Mouse (Mus musculus) c-Kit-negative CD71-positive TER-119-positive erythroid progenitor cells, embryonic 14.5 days (primary cell): ENCODE data around the gene Siva1.

Source experiments
- DNase-seq: peaks from one replicate; pipeline ENCODE4 v3.0.0-alpha.2; 2013; ENCODE audit warnings: low read depth, low spot score

The Siva1 gene

GRCm38 (mm10) chr12:112623742-112624141, 20.7 kb upstream of the Siva1 start:
- DNase-seq: no peak

GRCm38 (mm10) chr12:112625700-112626099, 18.8 kb upstream of the Siva1 start:
- no peak for DNase-seq

GRCm38 (mm10) chr12:112626455-112626854, 18.0 kb upstream of the Siva1 start:
- no peak for DNase-seq

GRCm38 (mm10) chr12:112627097-112627881, 17.2 kb upstream of the Siva1 start:
- DNase-seq: no peak

GRCm38 (mm10) chr12:112628197-112628596, 16.3 kb upstream of the Siva1 start:
- DNase-seq: no peak

GRCm38 (mm10) chr12:112628928-112629721, 15.4 kb upstream of the Siva1 start:
- no peak for DNase-seq

- DNase-seq: no peak
Observed at GRCm38 (mm10) chr12:112630029-112630428, 14.4 kb upstream of the Siva1 start.

GRCm38 (mm10) chr12:112630796-112631195, 13.7 kb upstream of the Siva1 start:
- no peak for DNase-seq

- no peak for DNase-seq
Observed at GRCm38 (mm10) chr12:112631472-112631871, 13.0 kb upstream of the Siva1 start.

- DNase-seq: no peak
Observed at GRCm38 (mm10) chr12:112632084-112632777, 12.2 kb upstream of the Siva1 start.

- no peak for DNase-seq
Observed at GRCm38 (mm10) chr12:112632907-112633306, 11.6 kb upstream of the Siva1 start.

GRCm38 (mm10) chr12:112633686-112634085, 10.8 kb upstream of the Siva1 start:
- DNase-seq: no peak

- no peak for DNase-seq
Observed at GRCm38 (mm10) chr12:112639526-112639925, 5.0 kb upstream of the Siva1 start.

GRCm38 (mm10) chr12:112643126-112643525, 1.4 kb upstream of the Siva1 start:
- no peak for DNase-seq

GRCm38 (mm10) chr12:112644855-112645506, 502 bp downstream of the Siva1 start:
- DNase-seq: no peak

- no peak for DNase-seq
Observed at GRCm38 (mm10) chr12:112646139-112646538, 1.7 kb downstream of the Siva1 start.

GRCm38 (mm10) chr12:112648081-112648480, 3.6 kb downstream of the Siva1 start:
- no peak for DNase-seq

- no peak for DNase-seq
Observed at GRCm38 (mm10) chr12:112651778-112652439, 7.4 kb downstream of the Siva1 start.

- peak; percentile 54 for DNase-seq
Observed at GRCm38 (mm10) chr12:112653157-112653824, 8.8 kb downstream of the Siva1 start.

- DNase-seq: no peak
Observed at GRCm38 (mm10) chr12:112654076-112654475, 9.6 kb downstream of the Siva1 start.

GRCm38 (mm10) chr12:112658619-112659018, 14.1 kb downstream of the Siva1 start:
- no peak for DNase-seq
